Mouse (Mus musculus) embryonic facial prominence, embryonic 11.5 days (tissue): Measurements from ENCODE around the gene Zfyve27. TPM values are rescaled to one million over a fixed set of nuclear protein-coding genes. Genes with fewer than 3 reads are reported as not detected.

ENCODE experiments used
- ATAC-seq: fragments of 200-750 bp; cut with Nextera tagmentation; replicated peaks from 2 replicates; pipeline ENCODE4 v1.8.0; 2017; ENCODE audit warnings: low read depth; ENCODE audit not compliant: insufficient number of reproducible peaks, low FRiP score, low TSS enrichment
- DNase-seq: peaks from one replicate; pipeline ENCODE4 v3.0.0-alpha.2; 2015; ENCODE audit warnings: low spot score
- H3K27ac ChIP-seq: fragments of 300-500 bp; sonication (generic); replicated peaks from 2 replicates; pipeline ENCODE4 v1.5.1; 2014; ENCODE audit warnings: mild to moderate bottlenecking, low read depth, low read length, control low read depth
- H3K27me3 ChIP-seq: fragments of 300-500 bp; sonication (generic); 2 replicates; pipeline ENCODE4 v1.6.1; 2014; ENCODE audit warnings: mild to moderate bottlenecking, low read length, moderate library complexity, mixed read lengths; ENCODE audit not compliant: control insufficient read depth, insufficient read depth
- H3K36me3 ChIP-seq: fragments of 300-500 bp; sonication (generic); replicated peaks from 2 replicates; pipeline ENCODE4 v1.6.1; 2014; ENCODE audit warnings: low read depth, mild to moderate bottlenecking, low read length, moderate library complexity, mixed read lengths; ENCODE audit not compliant: control insufficient read depth, insufficient read depth
- H3K4me1 ChIP-seq: fragments of 300-500 bp; sonication (generic); 2 replicates; pipeline ENCODE4 v1.6.1; 2014; ENCODE audit warnings: low read length, mixed read lengths; ENCODE audit not compliant: control insufficient read depth, insufficient read depth
- H3K4me2 ChIP-seq: fragments of 300-500 bp; sonication (generic); 2 replicates; pipeline ENCODE4 v1.6.1; 2014; ENCODE audit warnings: low read depth, mild to moderate bottlenecking, control low read depth, low read length, moderate library complexity
- H3K4me3 ChIP-seq: fragments of 300-500 bp; sonication (generic); 2 replicates; pipeline ENCODE4 v1.5.1; 2014; ENCODE audit warnings: low read depth, low read length, control low read depth
- H3K9ac ChIP-seq: fragments of 300-500 bp; sonication (generic); replicated peaks from 2 replicates; pipeline ENCODE4 v1.6.1; 2014; ENCODE audit warnings: mild to moderate bottlenecking, control low read depth, low read length
- H3K9me3 ChIP-seq: fragments of 300-500 bp; sonication (generic); replicated peaks from 2 replicates; pipeline ENCODE4 v1.6.1; 2016; ENCODE audit warnings: mild to moderate bottlenecking, low read length, inconsistent platforms, mixed read lengths; ENCODE audit not compliant: control insufficient read depth
- WGBS: fragments of 180-500 bp; shearing (Covaris S2); extraction: QIAGEN DNeasy Blood & Tissue Kit; methylation state at CpG from one replicate; pipeline ENCODE4 v1.1.7; 2014; 5-methylcytosine and 5-hydroxymethylcytosine counted together
- polyA plus RNA-seq: library from polyadenylated mRNA; unstranded; fragments of >200 nt; fragmentation: Nextera tagmentation; extraction: Ambion mirVana; gene quantifications from 2 replicates; pipeline ENCODE4 v1.2.1, GENCODE M21; 2014

Zfyve27 gene
- polyA plus RNA-seq, result 10.2 and 14.0 TPM in 2 replicates

- no peaks in the 10 kb centered on the region for H3K36me3 ChIP-seq
- WGBS, result 77% methylated on average over 5 of the region's 5 CpGs
- H3K27me3 ChIP-seq, result peaks cover 3% of the 10 kb centered on the region; the same call in 1 of the 2 replicates
- no peak within 1 kb of the TSS for H3K4me3 ChIP-seq
- DNase-seq (no peak), ATAC-seq (no peak)
- H3K9me3 ChIP-seq, result no peaks in the 10 kb centered on the region
- no peak within 1 kb of the TSS for H3K9ac ChIP-seq
- H3K27ac ChIP-seq, result no peak within 1 kb of the TSS
- H3K4me1 ChIP-seq, result no peaks in the 10 kb centered on the region
- H3K4me2 ChIP-seq, result no peak within 1 kb of the TSS
Measured at GRCm38 (mm10) chr19:42163764-42164163, at the start of gene Zfyve27. TSS of gene Zfyve27 (plus strand) at chr19:42163951.

DNA sequence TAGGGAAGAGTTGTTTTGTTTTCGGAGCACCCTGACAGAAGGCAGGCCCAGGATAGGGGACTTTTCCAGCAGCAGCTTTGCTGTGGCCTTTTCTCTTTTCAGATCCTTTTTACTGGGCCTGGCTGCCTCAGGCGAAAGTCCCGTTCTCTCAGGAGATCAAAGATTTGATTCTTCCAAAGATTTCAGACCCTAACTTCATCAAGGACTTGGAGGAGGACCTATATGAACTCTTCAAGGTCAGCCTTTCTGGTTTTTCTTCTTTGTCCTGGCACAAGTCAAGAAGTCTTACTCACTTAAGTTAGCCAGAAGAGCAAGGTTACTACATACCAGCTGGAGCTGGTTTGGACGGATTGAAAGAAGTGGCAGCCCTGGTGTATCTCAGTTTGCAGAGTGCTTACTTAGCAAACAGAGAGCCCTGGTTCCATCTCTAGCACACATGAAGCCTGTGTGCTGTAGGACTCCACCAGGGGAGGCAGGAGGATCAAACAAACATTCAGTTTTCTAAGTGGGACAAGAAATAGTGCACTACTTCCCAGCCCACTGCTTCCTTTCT lies 47.9 kb upstream of the Zfyve27 start:
- H3K4me2 ChIP-seq, result no peak overlapping the region
- H3K27me3 ChIP-seq, result no peaks in the 10 kb centered on the region
- ATAC-seq (no peak), DNase-seq (no peak)
- 87% methylated on average over 4 of the region's 4 CpGs for WGBS
- H3K27ac ChIP-seq, result no peak overlapping the region
- H3K36me3 ChIP-seq, result peaks cover 2% of the 10 kb centered on the region
- no peaks in the 10 kb centered on the region for H3K9me3 ChIP-seq
- no peak overlapping the region for H3K9ac ChIP-seq
- no peaks in the 10 kb centered on the region for H3K4me1 ChIP-seq
- no peak overlapping the region for H3K4me3 ChIP-seq

DNA sequence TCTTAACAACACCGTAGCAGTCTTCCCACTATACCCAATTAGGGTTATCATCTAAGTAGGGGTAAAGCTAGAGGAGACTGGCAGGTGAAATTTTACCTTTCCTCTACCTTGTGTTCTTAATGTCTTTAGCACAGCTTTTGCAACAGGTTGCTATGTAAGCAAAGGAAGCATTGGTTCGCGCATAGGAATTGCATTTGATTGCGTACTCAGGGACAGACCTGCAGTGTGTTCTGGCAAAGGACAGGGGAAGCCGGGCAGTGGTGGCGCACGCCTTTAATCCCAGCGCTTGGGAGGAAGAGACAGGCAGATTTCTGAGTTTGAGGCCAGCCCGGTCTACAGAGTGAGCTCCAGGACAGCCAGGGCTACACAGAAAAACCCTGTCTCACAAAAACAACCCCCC lies 45.6 kb upstream of the Zfyve27 start:
- no peaks in the 10 kb centered on the region for H3K4me1 ChIP-seq
- no peaks in the 10 kb centered on the region for H3K9me3 ChIP-seq
- no peak overlapping the region for H3K9ac ChIP-seq
- peaks cover 9% of the 10 kb centered on the region for H3K36me3 ChIP-seq
- no peak overlapping the region for H3K27ac ChIP-seq
- WGBS, result 92% methylated on average over 9 of the region's 9 CpGs
- ATAC-seq (no peak), DNase-seq (no peak)
- no peak overlapping the region for H3K4me3 ChIP-seq
- H3K27me3 ChIP-seq, result no peaks in the 10 kb centered on the region
- H3K4me2 ChIP-seq, result no peak overlapping the region

DNA sequence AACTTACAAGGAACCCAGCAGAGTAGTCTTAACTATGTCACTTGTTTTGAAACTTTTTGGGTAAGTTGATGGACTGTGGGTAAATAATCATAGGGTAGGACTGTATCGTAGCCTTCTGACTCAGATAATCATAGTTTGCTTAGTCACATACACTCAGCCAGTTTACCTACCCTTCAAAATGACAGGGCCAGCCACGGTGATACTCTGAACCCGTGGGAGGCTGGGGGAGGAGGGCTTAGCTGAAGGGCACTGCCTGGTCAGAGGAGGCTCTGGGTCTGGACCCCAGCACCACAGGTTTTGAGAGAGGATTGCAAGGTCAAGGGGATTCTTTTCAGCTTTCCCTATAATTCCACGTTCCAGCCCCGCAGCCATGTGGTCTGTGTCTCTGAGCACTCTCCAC lies 45.2 kb upstream of the Zfyve27 start:
- Histone ChIP-seq H3K4me1 (no peaks in the 10 kb centered on the region), H3K27me3 (no peaks in the 10 kb centered on the region), H3K9ac (no peak overlapping the region), H3K4me3 (no peak overlapping the region), H3K36me3 (peaks cover 9% of the 10 kb centered on the region), H3K4me2 (no peak overlapping the region), H3K9me3 (no peaks in the 10 kb centered on the region), H3K27ac (no peak overlapping the region)
- DNase-seq, result no peak
- WGBS, result 88% methylated on average over 5 of the region's 5 CpGs
- no peak for ATAC-seq

GRCm38 (mm10) chr19:42120451-42120850 lies 43.3 kb upstream of the Zfyve27 start:
- Histone ChIP-seq H3K4me1 (no peaks in the 10 kb centered on the region), H3K9ac (no peak overlapping the region), H3K27ac (no peak overlapping the region), H3K36me3 (peaks cover 9% of the 10 kb centered on the region), H3K4me2 (no peak overlapping the region), H3K9me3 (no peaks in the 10 kb centered on the region), H3K4me3 (no peak overlapping the region), H3K27me3 (no peaks in the 10 kb centered on the region)
- ATAC-seq (no peak), DNase-seq (no peak)
- WGBS, result 91% methylated on average over 8 of the region's 8 CpGs

DNA sequence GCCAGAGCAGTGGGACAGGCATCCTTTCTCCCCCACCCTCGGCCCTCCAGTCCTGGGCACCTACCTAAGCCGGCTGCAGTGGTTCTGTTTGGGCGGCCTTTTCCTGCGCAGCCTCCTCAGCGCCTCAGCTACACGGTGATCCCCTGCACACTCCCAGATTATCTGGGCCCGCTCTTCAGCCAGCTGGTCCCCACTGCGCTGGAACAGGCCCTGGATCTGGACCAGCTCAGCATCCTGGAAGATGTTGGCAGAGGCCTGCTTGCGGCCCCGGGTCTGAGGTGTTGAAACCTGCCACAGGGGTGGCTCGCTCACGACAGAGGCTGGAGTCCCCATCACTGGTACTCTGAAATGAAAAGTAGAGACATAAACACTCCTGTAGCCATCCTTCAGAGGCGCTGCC lies 39.1 kb upstream of the Zfyve27 start:
- ATAC-seq (no peak), DNase-seq (no peak)
- no peaks in the 10 kb centered on the region for H3K27me3 ChIP-seq
- 89% methylated on average over 13 of the region's 13 CpGs for WGBS
- no peak overlapping the region for H3K4me3 ChIP-seq
- H3K9me3 ChIP-seq, result no peaks in the 10 kb centered on the region
- H3K27ac ChIP-seq, result no peak overlapping the region
- no peak overlapping the region for H3K4me2 ChIP-seq
- peaks cover 3% of the 10 kb centered on the region for H3K4me1 ChIP-seq
- H3K36me3 ChIP-seq, result peaks cover 7% of the 10 kb centered on the region
- H3K9ac ChIP-seq, result no peak overlapping the region

DNA sequence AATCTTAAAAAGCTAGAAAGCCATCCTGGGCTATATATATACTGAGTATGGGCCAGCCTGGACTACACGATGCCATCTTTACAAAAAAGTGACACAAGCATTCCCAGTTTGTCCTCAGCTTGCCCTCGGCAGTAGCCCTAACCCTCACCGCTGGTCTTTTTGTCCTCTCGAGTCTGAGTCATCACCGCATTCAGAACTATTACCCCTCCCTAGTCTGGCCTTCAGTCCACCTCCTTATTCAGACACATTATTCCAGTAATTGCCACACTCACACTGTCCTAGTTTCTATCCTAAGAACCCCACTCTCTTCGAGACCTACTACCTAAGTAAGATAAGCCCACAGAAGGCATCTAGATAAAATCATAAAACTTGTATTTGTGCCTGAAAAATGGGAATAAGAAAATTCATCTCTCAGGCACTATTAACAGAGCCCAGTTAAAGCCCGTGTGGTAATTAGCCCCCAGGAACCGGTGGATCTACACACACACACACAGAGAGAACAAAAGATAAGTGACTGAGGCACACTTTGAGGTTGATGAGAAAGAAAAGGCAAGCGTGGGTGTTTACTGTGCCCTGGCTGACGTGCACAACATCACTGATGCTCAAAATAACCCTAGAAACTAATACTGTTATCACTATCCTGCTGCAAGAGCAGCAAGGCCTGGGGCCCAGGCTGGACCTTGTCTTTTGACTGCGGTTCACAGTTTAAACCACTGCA lies 38.1 kb upstream of the Zfyve27 start:
- no peaks in the 10 kb centered on the region for H3K27me3 ChIP-seq
- ATAC-seq (no peak), DNase-seq (no peak)
- WGBS, result 89% methylated on average over 11 of the region's 11 CpGs
- H3K9me3 ChIP-seq, result no peaks in the 10 kb centered on the region
- H3K4me3 ChIP-seq, result no peak overlapping the region
- no peak overlapping the region for H3K4me2 ChIP-seq
- peaks cover 7% of the 10 kb centered on the region for H3K36me3 ChIP-seq
- no peak overlapping the region for H3K27ac ChIP-seq
- peaks cover 4% of the 10 kb centered on the region for H3K4me1 ChIP-seq
- H3K9ac ChIP-seq, result no peak overlapping the region

DNA sequence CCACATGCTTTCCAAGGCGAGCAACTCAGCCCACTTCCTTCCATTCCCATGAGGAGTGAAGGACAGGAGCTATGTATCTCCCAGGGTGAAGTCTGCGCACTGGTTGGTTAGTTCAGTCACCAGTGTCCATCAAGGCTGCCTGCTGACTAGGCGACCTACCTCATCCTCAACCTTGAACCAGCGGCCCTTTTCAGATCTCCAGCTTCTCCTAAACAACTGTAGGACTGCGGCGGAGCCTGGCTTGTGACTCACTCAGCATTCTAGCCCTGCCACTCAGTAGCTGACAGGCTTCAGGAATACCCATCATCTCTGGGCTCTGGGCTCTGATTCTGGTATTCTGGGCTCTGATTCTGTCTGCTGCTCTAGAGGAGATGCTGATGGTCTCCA lies 37.5 kb upstream of the Zfyve27 start:
- WGBS, result 83% methylated on average over 6 of the region's 6 CpGs
- Histone ChIP-seq H3K4me3 (no peak overlapping the region), H3K27ac (no peak overlapping the region)

More for the DNA sequence above, 37.5 kb upstream of the Zfyve27 start:
- Histone ChIP-seq H3K36me3 (peaks cover 7% of the 10 kb centered on the region), H3K9ac (no peak overlapping the region), H3K4me2 (no peak overlapping the region), H3K4me1 (peaks cover 4% of the 10 kb centered on the region), H3K27me3 (no peaks in the 10 kb centered on the region), H3K9me3 (no peaks in the 10 kb centered on the region)
- ATAC-seq, result no peak
- DNase-seq, result no peak
